Mouse (Mus musculus): Measurements from ENCODE around the gene Zfp691. TPM values are rescaled to one million over a fixed set of nuclear protein-coding genes. Genes with fewer than 3 reads are reported as not detected.

Gene Zfp691
- polyA plus RNA-seq (2015; fragmentation: Nextera tagmentation; extraction: Ambion mirVana): 9.5 and 9.8 TPM in 2 replicates

GRCm38 (mm10) chr4:119173851-119174453, at the start of gene Zfp691:
Zfp691 (minus strand) TSS chr4:119174195.
- peak within 1 kb of the TSS; percentile 5; the same call in 1 of the 2 replicates for H3K27ac ChIP-seq (ENCODE audit: low read length)
- H3K4me3 ChIP-seq (ENCODE audit: low read length): peak within 1 kb of the TSS; percentile 80
- H3K4me2 ChIP-seq (replicated peaks; ENCODE audit: low read depth, low read length): peak within 1 kb of the TSS; percentile 77
- peak; percentile 100 for ATAC-seq (ENCODE audit: low FRiP score, low TSS enrichment)
- H3K4me1 ChIP-seq (ENCODE audit: insufficient read depth, low read length): peaks cover 15% of the 10 kb centered on the region
- no peaks in the 10 kb centered on the region for H3K9me3 ChIP-seq (ENCODE audit: low read length)
- H3K36me3 ChIP-seq (ENCODE audit: insufficient read depth, low read length): peaks cover 16% of the 10 kb centered on the region
- H3K9ac ChIP-seq (replicated peaks; ENCODE audit: low read length): peak within 1 kb of the TSS; percentile 85
- under 1% methylated on average over 40 of the region's 40 CpGs for WGBS
- H3K27me3 ChIP-seq (ENCODE audit: insufficient read depth, low read length): no peaks in the 10 kb centered on the region

GRCm38 (mm10) chr4:119223696-119224095, 49.7 kb upstream of the Zfp691 start:
- H3K4me3 ChIP-seq (ENCODE audit: low read length): no peak overlapping the region
- no peak overlapping the region for H3K27ac ChIP-seq (ENCODE audit: low read length)
- no peaks in the 10 kb centered on the region for H3K9me3 ChIP-seq (ENCODE audit: low read length)
- H3K9ac ChIP-seq (replicated peaks; ENCODE audit: low read length): no peak overlapping the region
- no peak for ATAC-seq (ENCODE audit: low FRiP score, low TSS enrichment)
- no peak overlapping the region for H3K4me2 ChIP-seq (replicated peaks; ENCODE audit: low read depth, low read length)
- H3K36me3 ChIP-seq (ENCODE audit: insufficient read depth, low read length): peaks cover 45% of the 10 kb centered on the region
- no peaks in the 10 kb centered on the region for H3K4me1 ChIP-seq (ENCODE audit: insufficient read depth, low read length)
- H3K27me3 ChIP-seq (ENCODE audit: insufficient read depth, low read length): no peaks in the 10 kb centered on the region
- WGBS: 78% methylated on average over 1 of the region's 1 CpGs

GRCm38 (mm10) chr4:119218169-119218568, 44.2 kb upstream of the Zfp691 start, which contains the start of gene Tmem269:
Tmem269 (minus strand) TSS chr4:119218217.
- Histone ChIP-seq H3K27ac (ENCODE audit: low read length) (no peak within 1 kb of the TSS), H3K4me2 (replicated peaks; ENCODE audit: low read depth, low read length) (no peak within 1 kb of the TSS), H3K9ac (replicated peaks; ENCODE audit: low read length) (no peak within 1 kb of the TSS), H3K27me3 (ENCODE audit: insufficient read depth, low read length) (no peaks in the 10 kb centered on the region), H3K4me3 (ENCODE audit: low read length) (no peak within 1 kb of the TSS), H3K4me1 (ENCODE audit: insufficient read depth, low read length) (peaks cover 15% of the 10 kb centered on the region), H3K9me3 (ENCODE audit: low read length) (no peaks in the 10 kb centered on the region), H3K36me3 (ENCODE audit: insufficient read depth, low read length) (no peaks in the 10 kb centered on the region)
- ATAC-seq (ENCODE audit: low FRiP score, low TSS enrichment): peak; percentile 61
- WGBS: 11% methylated on average over 11 of the region's 11 CpGs

GRCm38 (mm10) chr4:119216667-119217066, 42.7 kb upstream of the Zfp691 start:
- no peak; the same call in 1 of the 2 replicates for ATAC-seq (ENCODE audit: low FRiP score, low TSS enrichment)
- H3K4me1 ChIP-seq (ENCODE audit: insufficient read depth, low read length): peaks cover 15% of the 10 kb centered on the region
- H3K4me2 ChIP-seq (replicated peaks; ENCODE audit: low read depth, low read length): no peak overlapping the region
- 53% methylated on average over 8 of the region's 8 CpGs for WGBS
- H3K9me3 ChIP-seq (ENCODE audit: low read length): no peaks in the 10 kb centered on the region
- no peaks in the 10 kb centered on the region for H3K27me3 ChIP-seq (ENCODE audit: insufficient read depth, low read length)
- H3K9ac ChIP-seq (replicated peaks; ENCODE audit: low read length): no peak overlapping the region
- H3K36me3 ChIP-seq (ENCODE audit: insufficient read depth, low read length): no peaks in the 10 kb centered on the region
- no peak overlapping the region for H3K27ac ChIP-seq (ENCODE audit: low read length)
- H3K4me3 ChIP-seq (ENCODE audit: low read length): no peak overlapping the region

GRCm38 (mm10) chr4:119204672-119205071, 30.7 kb upstream of the Zfp691 start:
- 20% methylated on average over 8 of the region's 8 CpGs for WGBS
- H3K27ac ChIP-seq (ENCODE audit: low read length): no peak overlapping the region
- H3K36me3 ChIP-seq (ENCODE audit: insufficient read depth, low read length): peaks cover 8% of the 10 kb centered on the region
- no peaks in the 10 kb centered on the region for H3K27me3 ChIP-seq (ENCODE audit: insufficient read depth, low read length)
- no peak overlapping the region for H3K9ac ChIP-seq (replicated peaks; ENCODE audit: low read length)
- no peaks in the 10 kb centered on the region for H3K9me3 ChIP-seq (ENCODE audit: low read length)
- no peak overlapping the region for H3K4me2 ChIP-seq (replicated peaks; ENCODE audit: low read depth, low read length)
- H3K4me1 ChIP-seq (ENCODE audit: insufficient read depth, low read length): no peaks in the 10 kb centered on the region
- ATAC-seq (ENCODE audit: low FRiP score, low TSS enrichment): peak; percentile 37; the same call in 1 of the 2 replicates
- no peak overlapping the region for H3K4me3 ChIP-seq (ENCODE audit: low read length)

GRCm38 (mm10) chr4:119198105-119198504, 24.1 kb upstream of the Zfp691 start:
- no peak overlapping the region for H3K9ac ChIP-seq (replicated peaks; ENCODE audit: low read length)
- no peak overlapping the region for H3K4me3 ChIP-seq (ENCODE audit: low read length)
- H3K27ac ChIP-seq (ENCODE audit: low read length): no peak overlapping the region
- 88% methylated on average over 6 of the region's 6 CpGs for WGBS
- no peak for ATAC-seq (ENCODE audit: low FRiP score, low TSS enrichment)
- no peak overlapping the region for H3K4me2 ChIP-seq (replicated peaks; ENCODE audit: low read depth, low read length)
- H3K4me1 ChIP-seq (ENCODE audit: insufficient read depth, low read length): 0 out of 2 replicates have a peak, but pooled peaks cover 11% of the 10 kb centered on the region
- H3K9me3 ChIP-seq (ENCODE audit: low read length): no peaks in the 10 kb centered on the region
- no peaks in the 10 kb centered on the region for H3K27me3 ChIP-seq (ENCODE audit: insufficient read depth, low read length)
- H3K36me3 ChIP-seq (ENCODE audit: insufficient read depth, low read length): peaks cover 8% of the 10 kb centered on the region

GRCm38 (mm10) chr4:119195582-119196320, 21.8 kb upstream of the Zfp691 start:
- H3K9ac ChIP-seq (replicated peaks; ENCODE audit: low read length): peak overlapping the region; percentile 88
- WGBS: 10% methylated on average over 17 of the region's 18 CpGs
- no peaks in the 10 kb centered on the region for H3K9me3 ChIP-seq (ENCODE audit: low read length)
- no peaks in the 10 kb centered on the region for H3K27me3 ChIP-seq (ENCODE audit: insufficient read depth, low read length)
- peak overlapping the region; percentile 77 for H3K4me2 ChIP-seq (replicated peaks; ENCODE audit: low read depth, low read length)
- H3K4me3 ChIP-seq (ENCODE audit: low read length): peak overlapping the region; percentile 82
- ATAC-seq (ENCODE audit: low FRiP score, low TSS enrichment): peak; percentile 16; the same call in 1 of the 2 replicates
- H3K36me3 ChIP-seq (ENCODE audit: insufficient read depth, low read length): peaks cover 1% of the 10 kb centered on the region
- H3K4me1 ChIP-seq (ENCODE audit: insufficient read depth, low read length): 0 out of 2 replicates have a peak, but pooled peaks cover 11% of the 10 kb centered on the region
- H3K27ac ChIP-seq (ENCODE audit: low read length): peak overlapping the region; percentile 35

- ATAC-seq (ENCODE audit: low FRiP score, low TSS enrichment): peak; percentile 95
- peak within 1 kb of the TSS; percentile 88 for H3K9ac ChIP-seq (replicated peaks; ENCODE audit: low read length)
- H3K4me1 ChIP-seq (ENCODE audit: insufficient read depth, low read length): 0 out of 2 replicates have a peak, but pooled peaks cover 11% of the 10 kb centered on the region
- peak within 1 kb of the TSS; percentile 77 for H3K4me2 ChIP-seq (replicated peaks; ENCODE audit: low read depth, low read length)
- peak within 1 kb of the TSS; percentile 35 for H3K27ac ChIP-seq (ENCODE audit: low read length)
- no peaks in the 10 kb centered on the region for H3K9me3 ChIP-seq (ENCODE audit: low read length)
- peak within 1 kb of the TSS; percentile 82 for H3K4me3 ChIP-seq (ENCODE audit: low read length)
- WGBS: 0% methylated on average over 31 of the region's 47 CpGs
- H3K36me3 ChIP-seq (ENCODE audit: insufficient read depth, low read length): no peaks in the 10 kb centered on the region
- H3K27me3 ChIP-seq (ENCODE audit: insufficient read depth, low read length): no peaks in the 10 kb centered on the region
Observed at GRCm38 (mm10) chr4:119194909-119195581, 21.1 kb upstream of the Zfp691 start, which contains the start of gene Svbp. Svbp (plus strand) TSS chr4:119195306.

GRCm38 (mm10) chr4:119192757-119193156, 18.8 kb upstream of the Zfp691 start:
- 90% methylated on average over 4 of the region's 4 CpGs for WGBS
- Histone ChIP-seq H3K27me3 (ENCODE audit: insufficient read depth, low read length) (no peaks in the 10 kb centered on the region), H3K27ac (ENCODE audit: low read length) (no peak overlapping the region), H3K4me2 (replicated peaks; ENCODE audit: low read depth, low read length) (no peak overlapping the region), H3K4me3 (ENCODE audit: low read length) (no peak overlapping the region), H3K9me3 (ENCODE audit: low read length) (no peaks in the 10 kb centered on the region), H3K4me1 (ENCODE audit: insufficient read depth, low read length) (0 out of 2 replicates have a peak, but pooled peaks cover 11% of the 10 kb centered on the region), H3K36me3 (ENCODE audit: insufficient read depth, low read length) (no peaks in the 10 kb centered on the region), H3K9ac (replicated peaks; ENCODE audit: low read length) (no peak overlapping the region)
- ATAC-seq (ENCODE audit: low FRiP score, low TSS enrichment): no peak
